Mouse (Mus musculus): ENCODE results near the gene Gltpd2.
"Not testable (repeated sequence)": the region's sequence is repeated elsewhere in the genome, so short reads cannot be mapped to it uniquely, and the experiment has no call there.

Gltpd2 gene

GRCm38 (mm10) chr11:70518923-70519322 is at the start of gene Gltpd2:
Gltpd2 (plus strand) TSS chr11:70519196.
- no peak for DNase-seq (ENCODE audit: extremely low read depth, low read depth)

- DNase-seq (ENCODE audit: extremely low read depth, low read depth) = no peak
These were observed 49.2 kb upstream of the Gltpd2 start for GRCm38 (mm10) chr11:70469764-70470163.

- no peak for DNase-seq (ENCODE audit: extremely low read depth, low read depth)
These were observed 46.3 kb upstream of the Gltpd2 start for GRCm38 (mm10) chr11:70472716-70473115.

GRCm38 (mm10) chr11:70473291-70473690 is 45.7 kb upstream of the Gltpd2 start:
- not testable (repeated sequence) for DNase-seq (ENCODE audit: extremely low read depth, low read depth)

- no peak for DNase-seq (ENCODE audit: extremely low read depth, low read depth)
These were observed 44.0 kb upstream of the Gltpd2 start for GRCm38 (mm10) chr11:70474872-70475534.

GRCm38 (mm10) chr11:70485498-70485897 is 33.5 kb upstream of the Gltpd2 start:
- DNase-seq (ENCODE audit: extremely low read depth, low read depth) = no peak

GRCm38 (mm10) chr11:70487816-70488215 is 31.2 kb upstream of the Gltpd2 start:
- no peak for DNase-seq (ENCODE audit: extremely low read depth, low read depth)

GRCm38 (mm10) chr11:70489138-70489537 is 29.9 kb upstream of the Gltpd2 start:
- DNase-seq (ENCODE audit: extremely low read depth, low read depth) = no peak

GRCm38 (mm10) chr11:70489684-70490083 is 29.3 kb upstream of the Gltpd2 start:
- peak; percentile 15 for DNase-seq (ENCODE audit: extremely low read depth, low read depth)

GRCm38 (mm10) chr11:70499566-70500475 is 19.2 kb upstream of the Gltpd2 start:
- no peak for DNase-seq (ENCODE audit: extremely low read depth, low read depth)

- DNase-seq (ENCODE audit: extremely low read depth, low read depth) = no peak
These were observed 18.6 kb upstream of the Gltpd2 start for GRCm38 (mm10) chr11:70500476-70500812.

GRCm38 (mm10) chr11:70502018-70502417 is 17.0 kb upstream of the Gltpd2 start:
- DNase-seq (ENCODE audit: extremely low read depth, low read depth) = no peak

GRCm38 (mm10) chr11:70504970-70505369 is 14.0 kb upstream of the Gltpd2 start, which contains the start of gene Tm4sf5:
Tm4sf5 (plus strand) TSS chr11:70505244.
- DNase-seq (ENCODE audit: extremely low read depth, low read depth) = peak; percentile 17

- peak; percentile 52 for DNase-seq (ENCODE audit: extremely low read depth, low read depth)
These were observed 12.6 kb upstream of the Gltpd2 start for GRCm38 (mm10) chr11:70506385-70506784.

GRCm38 (mm10) chr11:70506962-70507515 is 12.0 kb upstream of the Gltpd2 start:
- DNase-seq (ENCODE audit: extremely low read depth, low read depth) = no peak

GRCm38 (mm10) chr11:70509753-70510564 is 9.0 kb upstream of the Gltpd2 start:
- no peak for DNase-seq (ENCODE audit: extremely low read depth, low read depth)

GRCm38 (mm10) chr11:70511242-70511641 is 7.8 kb upstream of the Gltpd2 start:
- DNase-seq (ENCODE audit: extremely low read depth, low read depth) = no peak

GRCm38 (mm10) chr11:70511825-70512224 is 7.2 kb upstream of the Gltpd2 start:
- DNase-seq (ENCODE audit: extremely low read depth, low read depth) = no peak

- no peak for DNase-seq (ENCODE audit: extremely low read depth, low read depth)
These were observed 6.2 kb upstream of the Gltpd2 start for GRCm38 (mm10) chr11:70512709-70513342.

- DNase-seq (ENCODE audit: extremely low read depth, low read depth) = no peak
These were observed 5.5 kb upstream of the Gltpd2 start for GRCm38 (mm10) chr11:70513520-70513919.

GRCm38 (mm10) chr11:70514288-70514687 is 4.7 kb upstream of the Gltpd2 start, which contains the start of gene Vmo1:
Vmo1 (minus strand) TSS chr11:70514616.
- DNase-seq (ENCODE audit: extremely low read depth, low read depth) = no peak

Data from MEL-GATA-1-ER (cell line).